Mouse (Mus musculus) embryonic facial prominence, embryonic 14.5 days (tissue): ENCODE measurements around the gene Wdr74. TPM values are rescaled to one million over a fixed set of nuclear protein-coding genes. Genes with fewer than 3 reads are reported as not detected.
"Not testable (repeated sequence)": the region's sequence is repeated elsewhere in the genome, so short reads cannot be mapped to it uniquely, and the experiment has no call there.

Source experiments
- ATAC-seq: fragments of 200-750 bp; cut with Nextera tagmentation; 2 replicates; pipeline ENCODE4 v1.8.0; 2017; ENCODE audit warnings: low read depth, moderate number of reproducible peaks, moderate TSS enrichment
- DNase-seq: peaks from one replicate; pipeline ENCODE4 v3.0.0-alpha.2; 2015; ENCODE audit warnings: low spot score
- H3K27ac ChIP-seq: fragments of 300-500 bp; sonication (generic); replicated peaks from 2 replicates; pipeline ENCODE4 v1.5.1; 2014; ENCODE audit warnings: low read depth, mild to moderate bottlenecking, low read length, moderate library complexity
- H3K27me3 ChIP-seq: fragments of 300-500 bp; sonication (generic); replicated peaks from 2 replicates; pipeline ENCODE4 v1.6.1; 2014; ENCODE audit warnings: low read length; ENCODE audit not compliant: control insufficient read depth, insufficient read depth
- H3K36me3 ChIP-seq: fragments of 300-500 bp; sonication (generic); 2 replicates; pipeline ENCODE4 v1.6.1; 2014; ENCODE audit warnings: low read length, mixed read lengths; ENCODE audit not compliant: control insufficient read depth, insufficient read depth
- H3K4me1 ChIP-seq: fragments of 300-500 bp; sonication (generic); 2 replicates; pipeline ENCODE4 v1.6.1; 2014; ENCODE audit warnings: antibody characterized with exemption, low read length; ENCODE audit not compliant: control insufficient read depth, insufficient read depth
- H3K4me2 ChIP-seq: fragments of 300-500 bp; sonication (generic); 2 replicates; pipeline ENCODE4 v1.6.1; 2014; ENCODE audit warnings: low read depth, mild to moderate bottlenecking, low read length, moderate library complexity, mixed read lengths
- H3K4me3 ChIP-seq: fragments of 300-500 bp; sonication (generic); 2 replicates; pipeline ENCODE4 v1.5.1; 2014; ENCODE audit warnings: low read depth, mild to moderate bottlenecking, low read length
- H3K9ac ChIP-seq: fragments of 300-500 bp; sonication (generic); 2 replicates; pipeline ENCODE4 v1.6.1; 2014; ENCODE audit warnings: low read depth, mild to moderate bottlenecking, low read length, moderate library complexity, mixed read lengths
- H3K9me3 ChIP-seq: fragments of 300-500 bp; sonication (generic); 2 replicates; pipeline ENCODE4 v1.6.1; 2016; ENCODE audit warnings: low read length; ENCODE audit not compliant: control insufficient read depth
- WGBS: fragments of 180-500 bp; shearing (Covaris S2); extraction: QIAGEN DNeasy Blood & Tissue Kit; methylation state at CpG from one replicate; pipeline ENCODE4 v1.1.7; 2014; 5-methylcytosine and 5-hydroxymethylcytosine counted together
- polyA plus RNA-seq: library from polyadenylated mRNA; unstranded; fragments of >200 nt; fragmentation: Nextera tagmentation; extraction: Ambion mirVana; gene quantifications from 2 replicates; pipeline ENCODE4 v1.2.1, GENCODE M21; 2014

Gene Wdr74
- polyA plus RNA-seq, 1 experiment from 2014 or later = 76.6 TPM

DNA sequence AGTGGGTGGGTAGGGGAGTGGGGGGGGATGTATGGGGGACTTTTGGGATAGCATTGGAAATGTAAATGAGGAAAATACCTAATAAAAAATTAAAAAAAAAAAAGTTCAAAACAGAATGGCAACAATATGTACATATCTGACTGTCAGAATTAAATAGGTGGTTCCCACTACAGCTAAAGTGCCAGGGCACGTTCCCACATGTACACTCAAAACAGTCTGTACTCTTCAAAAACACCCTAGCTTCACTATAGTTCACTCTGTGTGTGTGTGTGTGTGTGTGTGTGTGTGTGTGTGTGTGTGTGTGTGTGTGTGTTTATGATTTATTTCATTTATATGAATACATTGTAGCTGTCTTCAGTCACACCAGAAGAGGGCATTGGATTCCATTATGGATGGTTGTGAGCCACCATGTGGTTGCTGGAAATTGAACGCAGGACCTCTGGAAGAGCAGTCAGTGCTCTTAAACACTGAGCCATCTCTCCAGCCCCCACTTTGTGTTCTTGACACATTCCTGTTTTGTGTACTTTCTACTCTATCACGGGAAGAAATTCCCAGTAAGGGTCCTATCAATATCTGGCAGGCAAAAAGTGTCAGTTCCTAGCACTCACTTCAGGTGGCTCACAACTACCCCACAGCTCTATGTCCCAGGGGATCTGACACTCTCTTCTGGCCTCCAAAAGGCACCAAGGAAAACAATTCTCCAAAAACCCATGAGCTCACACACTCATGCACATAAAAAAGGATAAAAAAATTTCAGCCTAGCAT is 7.1 kb upstream of the Wdr74 start:
- not testable (repeated sequence) for H3K27me3 ChIP-seq, DNase-seq, H3K9me3 ChIP-seq, H3K4me2 ChIP-seq, H3K4me3 ChIP-seq, ATAC-seq, H3K27ac ChIP-seq, H3K9ac ChIP-seq
- Histone ChIP-seq H3K4me1 (peaks cover 13% of the 10 kb centered on the region; the same call in 1 of the 2 replicates), H3K36me3 (peaks cover 29% of the 10 kb centered on the region)
- WGBS = 44% methylated on average over 3 of the region's 3 CpGs

GRCm38 (mm10) chr19:8734334-8734733 is 1.3 kb upstream of the Wdr74 start:
- DNase-seq (no peak), ATAC-seq (no peak)
- Histone ChIP-seq H3K27ac (no peak overlapping the region), H3K27me3 (no peaks in the 10 kb centered on the region), H3K4me1 (0 out of 2 replicates have a peak, but pooled peaks cover 4% of the 10 kb centered on the region), H3K4me2 (no peak overlapping the region), H3K9ac (no peak overlapping the region; the same call in 1 of the 2 replicates), H3K36me3 (peaks cover 21% of the 10 kb centered on the region), H3K9me3 (no peaks in the 10 kb centered on the region), H3K4me3 (no peak overlapping the region)
- 70% methylated on average over 3 of the region's 3 CpGs for WGBS

- ATAC-seq = peak; percentile 35
- H3K4me1 ChIP-seq = peaks cover 10% of the 10 kb centered on the region
- no peaks in the 10 kb centered on the region for H3K9me3 ChIP-seq
- WGBS = 2% methylated on average over 11 of the region's 11 CpGs
- peak overlapping the region; percentile 76 for H3K9ac ChIP-seq
- peaks cover 36% of the 10 kb centered on the region for H3K36me3 ChIP-seq
- H3K27ac ChIP-seq = peak overlapping the region; percentile 61; the same call in 1 of the 2 replicates
- H3K4me3 ChIP-seq = peak overlapping the region; percentile 83
- DNase-seq = no peak
- H3K4me2 ChIP-seq = peak overlapping the region; percentile 88
- H3K27me3 ChIP-seq = no peaks in the 10 kb centered on the region
These were observed 487 bp downstream of the Wdr74 start for GRCm38 (mm10) chr19:8736160-8736467.

DNA sequence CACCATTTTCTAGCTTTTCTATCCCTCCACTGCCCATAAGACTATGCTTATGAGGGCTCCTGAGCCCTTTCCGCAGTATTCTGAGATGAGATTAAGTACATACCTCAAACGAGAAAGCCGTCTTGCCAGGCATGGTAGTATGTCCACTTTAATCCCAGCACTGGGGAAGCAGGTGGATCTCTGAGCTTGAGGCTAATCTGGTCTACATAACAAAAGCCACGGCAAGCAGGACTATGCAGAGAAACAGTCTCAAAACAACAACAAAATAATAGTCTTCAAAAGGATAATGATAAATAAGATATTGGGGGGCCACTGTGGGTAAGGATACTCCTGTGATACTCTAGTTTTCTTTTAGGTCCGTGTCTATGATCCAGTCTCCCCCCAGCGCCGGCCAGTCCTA is 3.3 kb downstream of the Wdr74 start:
- no peak overlapping the region for H3K4me2 ChIP-seq
- ATAC-seq (no peak), DNase-seq (no peak)
- no peaks in the 10 kb centered on the region for H3K27me3 ChIP-seq
- peaks cover 47% of the 10 kb centered on the region for H3K36me3 ChIP-seq
- no peak overlapping the region for H3K27ac ChIP-seq
- H3K9ac ChIP-seq = no peak overlapping the region
- no peaks in the 10 kb centered on the region for H3K9me3 ChIP-seq
- H3K4me1 ChIP-seq = peaks cover 13% of the 10 kb centered on the region
- no peak overlapping the region for H3K4me3 ChIP-seq
- WGBS = 89% methylated on average over 7 of the region's 7 CpGs

- WGBS = 90% methylated on average over 6 of the region's 6 CpGs
- no peaks in the 10 kb centered on the region for H3K27me3 ChIP-seq
- no peak overlapping the region for H3K4me2 ChIP-seq
- H3K9me3 ChIP-seq = no peaks in the 10 kb centered on the region
- H3K4me3 ChIP-seq = no peak overlapping the region
- no peak overlapping the region for H3K9ac ChIP-seq
- peaks cover 54% of the 10 kb centered on the region for H3K36me3 ChIP-seq
- no peak overlapping the region for H3K27ac ChIP-seq
- H3K4me1 ChIP-seq = peaks cover 13% of the 10 kb centered on the region
- ATAC-seq = no peak
- no peak for DNase-seq
These were observed 4.0 kb downstream of the Wdr74 start for GRCm38 (mm10) chr19:8739646-8740045.

DNA sequence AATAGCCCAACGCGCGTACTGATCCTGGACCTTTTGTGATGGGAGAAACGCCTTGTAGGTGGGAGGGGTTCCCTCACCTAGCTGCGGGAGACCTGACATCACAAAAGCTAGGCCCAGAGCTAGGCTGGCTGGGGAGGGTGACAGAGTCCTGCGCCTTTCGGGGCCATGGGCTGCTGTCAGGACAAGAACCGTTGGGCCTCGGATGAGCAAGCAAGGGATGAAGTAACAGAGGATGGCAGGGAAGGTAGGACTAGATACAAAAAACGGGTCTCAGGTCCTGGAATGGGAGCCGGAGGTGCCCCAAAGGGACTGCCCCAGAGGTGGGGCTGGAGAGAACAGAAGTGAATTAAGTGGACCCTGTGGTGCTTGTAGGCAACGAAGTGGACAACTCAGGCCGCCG is 5.0 kb downstream of the Wdr74 start, which contains the start of gene 1700092M07Rik:
Gene 1700092M07Rik (plus strand): TSS at position 116 of the 400 bp plus-strand sequence.
- Histone ChIP-seq H3K27me3 (no peaks in the 10 kb centered on the region), H3K9ac (peak within 1 kb of the TSS; percentile 90), H3K4me1 (peaks cover 9% of the 10 kb centered on the region), H3K27ac (peak within 1 kb of the TSS; percentile 93), H3K36me3 (peaks cover 64% of the 10 kb centered on the region), H3K4me2 (peak within 1 kb of the TSS; percentile 50), H3K9me3 (no peaks in the 10 kb centered on the region), H3K4me3 (peak within 1 kb of the TSS; percentile 89)
- 71% methylated on average over 14 of the region's 14 CpGs for WGBS
- ATAC-seq (no peak), DNase-seq (no peak)

DNA sequence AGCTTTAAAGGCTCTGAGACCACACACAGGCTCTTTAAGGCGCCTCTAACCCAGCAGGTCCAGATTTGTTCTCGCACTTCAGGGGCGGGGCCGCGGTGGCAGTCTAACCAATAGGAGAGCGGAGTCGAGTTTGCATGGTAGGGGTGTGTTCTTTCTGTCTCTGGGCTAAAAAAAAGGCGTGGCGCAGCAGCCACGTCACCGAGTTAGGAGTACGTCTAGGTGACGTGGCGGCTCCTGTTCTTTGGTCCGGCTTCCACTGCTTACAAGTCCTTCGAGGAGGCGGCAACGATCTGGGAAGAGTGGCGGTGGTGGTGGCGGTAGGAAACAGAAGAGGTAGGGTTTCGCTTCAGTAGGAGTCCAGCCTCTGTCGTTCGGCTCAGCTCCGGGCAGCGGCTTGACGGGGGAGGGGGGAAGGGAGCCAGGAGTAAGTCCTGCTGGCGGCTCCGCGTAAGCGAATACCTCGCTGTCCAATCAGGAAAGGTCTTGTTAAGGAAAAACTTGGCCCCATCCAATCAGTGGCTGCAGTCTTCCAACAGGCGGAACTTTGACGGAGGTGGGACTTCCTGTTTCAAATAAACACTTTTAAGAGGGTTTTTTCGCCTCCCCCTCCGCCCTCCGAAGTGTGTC is 5.7 kb downstream of the Wdr74 start, which contains the start of gene Stx5a:
Gene Stx5a (plus strand): TSS at position 171 of the 627 bp plus-strand sequence.
- Histone ChIP-seq H3K4me2 (peak within 1 kb of the TSS; percentile 99), H3K4me1 (peaks cover 9% of the 10 kb centered on the region), H3K27ac (peak within 1 kb of the TSS; percentile 93), H3K27me3 (no peaks in the 10 kb centered on the region), H3K36me3 (peaks cover 72% of the 10 kb centered on the region), H3K9ac (peak within 1 kb of the TSS; percentile 90), H3K4me3 (peak within 1 kb of the TSS; percentile 89), H3K9me3 (no peaks in the 10 kb centered on the region)
- DNase-seq (peak; percentile 99), ATAC-seq (peak; percentile 98)
- WGBS = under 1% methylated on average over 32 of the region's 36 CpGs

GRCm38 (mm10) chr19:8742176-8742575 is 6.5 kb downstream of the Wdr74 start:
- Histone ChIP-seq H3K9ac (peak overlapping the region; percentile 90), H3K9me3 (no peaks in the 10 kb centered on the region), H3K4me2 (peak overlapping the region; percentile 99), H3K27ac (peak overlapping the region; percentile 93), H3K4me1 (peaks cover 9% of the 10 kb centered on the region), H3K4me3 (peak overlapping the region; percentile 89), H3K27me3 (no peaks in the 10 kb centered on the region), H3K36me3 (peaks cover 80% of the 10 kb centered on the region)
- ATAC-seq (no peak), DNase-seq (no peak)
- WGBS = 19% methylated on average over 14 of the region's 14 CpGs
